Mouse (Mus musculus) cerebellum, postnatal 4 days (tissue): Measurements from ENCODE around the gene Rims1.

Experiments used
- DNase-seq, 2 experiments: peaks; one replicate each; pipeline ENCODE4 v3.0.0; 2022; ENCODE audit warnings: low spot score in 2 of 2, mixed read lengths in 1 of 2

Rims1 gene

DNA sequence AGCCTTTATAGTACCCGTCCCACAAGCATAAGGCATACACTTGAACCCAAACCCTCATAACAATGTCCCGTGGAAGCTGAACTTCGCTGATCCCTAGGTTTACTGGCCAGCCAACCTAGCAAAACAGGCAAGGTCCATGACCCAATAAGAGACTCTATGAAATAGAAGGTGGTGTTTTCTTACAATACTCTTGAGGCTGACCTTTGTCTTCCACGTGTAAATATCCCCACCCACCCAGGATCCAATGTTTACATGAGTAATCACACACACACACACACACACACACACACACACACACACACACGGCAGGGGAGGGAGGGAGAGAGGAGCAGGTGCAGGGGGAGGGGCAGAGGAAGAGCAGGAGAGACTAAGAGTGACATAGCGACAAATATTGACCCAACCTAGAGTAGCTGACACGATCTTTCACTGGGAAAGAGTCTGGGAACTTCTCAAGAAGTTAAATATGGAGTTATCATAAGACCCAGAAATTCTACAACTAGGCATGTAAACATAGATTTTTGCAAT is 217.9 kb downstream of the Rims1 start:
- DNase-seq = no peak

DNA sequence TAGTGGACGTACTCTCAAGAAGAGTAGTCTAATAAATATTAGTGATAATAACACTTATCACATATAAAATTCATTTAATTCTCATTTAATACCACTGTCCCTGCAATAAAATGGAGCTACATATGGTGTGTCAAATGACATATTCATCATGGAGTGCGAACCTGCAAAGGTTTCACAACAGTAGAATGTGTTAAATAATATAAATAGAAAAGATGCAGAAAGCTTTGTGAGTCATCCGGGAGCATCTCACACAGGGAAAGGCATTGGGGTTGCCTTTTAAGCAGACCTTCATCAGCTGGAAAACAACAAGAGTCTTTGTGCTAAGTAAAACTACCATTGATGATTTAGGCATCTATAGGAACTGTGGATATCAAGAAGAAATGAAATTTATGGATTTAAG is 220.2 kb downstream of the Rims1 start:
- no peak for DNase-seq

DNA sequence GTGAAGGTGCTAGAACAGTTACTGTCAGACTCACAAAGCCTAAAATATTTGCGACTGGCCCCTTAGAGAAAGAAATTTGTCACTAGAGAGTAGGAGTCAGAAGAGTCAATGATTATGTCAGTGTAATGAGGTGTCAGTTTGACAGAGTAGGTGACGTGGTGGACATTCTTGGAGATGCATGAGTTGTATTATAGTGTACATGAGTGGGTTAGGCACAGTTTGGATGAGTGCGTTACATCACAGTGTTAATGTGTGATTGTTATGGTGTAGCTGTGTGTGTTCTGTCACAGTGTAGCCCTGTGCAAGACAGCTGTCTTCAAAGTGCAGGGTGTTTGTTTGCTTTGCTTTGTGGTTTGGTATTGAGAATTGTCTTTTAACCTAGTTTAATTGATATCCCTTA is 226.3 kb downstream of the Rims1 start:
- no peak for DNase-seq

DNA sequence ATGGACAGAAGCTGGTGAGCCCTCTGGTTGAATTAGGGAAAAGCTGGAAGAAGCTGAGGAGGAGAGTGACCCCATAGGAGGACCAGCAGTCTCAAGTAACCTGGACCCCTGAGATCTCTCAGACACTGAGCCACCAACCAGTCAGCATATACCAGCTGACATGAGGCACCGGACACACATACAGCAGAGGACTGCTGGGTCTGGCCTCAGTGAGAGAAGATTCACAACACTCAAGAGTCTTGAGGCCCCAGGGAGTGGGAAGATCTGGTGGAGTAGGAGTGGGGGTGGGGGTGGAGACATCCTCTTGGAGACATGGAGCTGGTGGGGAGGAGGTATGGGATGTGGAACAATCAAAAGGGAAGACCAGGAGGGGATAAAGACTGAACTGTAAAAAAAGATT is 233.1 kb downstream of the Rims1 start:
- no peak for DNase-seq

DNA sequence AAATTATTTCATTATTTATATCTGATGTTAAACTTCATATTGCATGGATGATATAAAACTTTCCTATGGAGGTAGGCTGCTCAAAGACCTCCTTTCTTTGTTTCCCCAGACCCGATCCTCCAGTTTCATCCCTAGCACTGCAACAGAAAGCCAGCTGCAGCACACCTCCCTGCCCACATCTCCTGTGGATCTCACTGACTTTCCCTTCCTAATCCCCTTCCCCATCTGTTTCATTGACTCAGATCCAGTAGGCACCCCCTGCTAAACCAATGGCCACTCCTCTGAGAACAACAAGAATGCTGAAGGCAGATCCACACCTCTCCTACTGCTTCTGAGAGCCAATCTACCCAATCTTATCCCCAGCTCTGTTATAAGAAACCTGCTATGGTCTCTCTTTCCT is 259.5 kb downstream of the Rims1 start:
- peak in 1 of 2 experiments; percentile 4 for DNase-seq

DNA sequence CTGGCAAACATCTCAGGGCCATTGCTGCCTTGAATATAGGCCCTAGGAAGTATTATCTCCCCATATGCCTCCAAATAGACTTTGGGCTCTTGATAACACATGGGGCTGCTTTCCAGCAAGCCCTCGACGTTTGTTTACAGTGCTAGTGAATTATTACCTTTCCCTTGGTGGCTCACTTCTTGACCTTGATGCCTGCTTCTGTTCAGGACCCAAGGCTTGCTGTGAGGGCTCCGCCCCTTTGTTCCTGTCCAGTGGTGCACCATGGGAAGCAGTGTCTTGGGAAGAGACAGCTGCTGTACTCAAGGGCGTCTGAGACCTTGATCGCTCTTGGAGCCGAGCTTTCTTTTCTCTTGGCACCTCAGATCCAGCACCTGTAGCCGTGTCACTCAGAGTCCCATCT is 267.7 kb downstream of the Rims1 start:
- no peak for DNase-seq

DNA sequence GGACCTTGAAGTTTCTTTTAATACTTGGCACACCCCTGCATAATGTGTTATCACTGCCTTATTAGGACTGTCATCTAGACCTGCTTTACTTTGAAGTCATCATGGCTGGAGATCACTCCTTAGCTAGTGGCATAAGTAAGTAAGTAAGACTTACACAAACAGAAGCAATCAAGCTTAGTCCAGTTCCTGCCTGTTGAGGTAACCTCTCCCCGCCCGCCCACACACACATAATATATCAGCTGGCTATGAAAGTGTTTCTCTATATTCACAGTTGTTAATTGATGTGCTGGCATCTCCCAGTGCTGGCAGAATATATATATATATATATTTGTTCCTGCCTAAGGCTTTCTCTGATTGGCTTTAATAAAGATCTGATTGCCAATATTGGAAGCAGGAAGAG is 269.0 kb downstream of the Rims1 start:
- no peak for DNase-seq

- DNase-seq = no peak
These were observed 270.7 kb downstream of the Rims1 start for GRCm38 (mm10) chr1:22535049-22535448.

DNA sequence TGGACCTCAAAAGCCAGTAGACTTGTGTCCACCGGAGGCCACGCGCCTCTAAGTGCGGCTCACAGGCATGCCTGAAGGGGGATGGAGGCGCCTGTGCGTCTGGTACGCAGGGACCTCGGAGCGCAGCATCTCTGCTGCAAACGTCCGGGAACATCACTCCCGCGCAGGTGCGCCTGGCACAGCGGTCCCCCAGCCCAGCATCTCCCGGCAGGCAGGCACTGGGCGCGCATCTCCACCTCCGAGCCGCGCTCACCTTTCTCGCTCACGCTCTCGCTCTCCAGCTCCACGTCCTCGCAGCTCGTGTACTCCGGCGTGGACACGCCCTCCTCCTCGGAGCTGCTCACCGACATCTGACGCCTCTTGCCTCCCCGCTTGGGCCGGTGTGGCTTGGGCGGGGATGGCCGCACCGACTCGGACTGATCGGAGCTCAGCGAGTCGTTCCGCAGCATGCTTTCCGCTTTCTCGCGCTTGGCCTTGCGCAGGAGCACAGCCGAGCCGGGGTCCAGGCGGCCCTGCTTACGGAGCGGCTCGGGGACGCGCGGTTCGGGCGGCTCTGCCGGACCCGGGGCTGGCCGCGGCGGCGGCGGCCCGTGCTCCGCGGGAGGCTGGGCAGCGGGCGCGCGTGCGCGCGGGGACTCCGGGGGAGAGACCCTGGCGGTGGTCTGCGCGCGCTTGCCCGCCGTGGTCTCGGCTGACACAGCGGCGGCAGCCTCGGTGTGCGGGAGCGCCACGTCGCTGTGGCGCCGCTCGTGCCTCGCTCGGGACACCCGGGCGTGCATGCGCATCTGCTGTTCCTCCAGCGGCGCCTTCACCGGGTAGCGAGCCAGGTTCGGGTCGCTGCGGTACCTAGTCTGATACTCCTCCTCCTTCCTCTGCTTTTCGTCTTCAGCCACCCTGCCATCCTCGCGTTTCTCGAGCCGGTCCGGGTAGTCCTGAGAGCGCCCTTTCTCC is 272.4 kb downstream of the Rims1 start:
- peak; percentile 31 to 48 for DNase-seq

GRCm38 (mm10) chr1:22515103-22515502 is 290.7 kb downstream of the Rims1 start:
- no peak for DNase-seq

- DNase-seq = no peak
These were observed 293.4 kb downstream of the Rims1 start for GRCm38 (mm10) chr1:22512421-22512820.

DNA sequence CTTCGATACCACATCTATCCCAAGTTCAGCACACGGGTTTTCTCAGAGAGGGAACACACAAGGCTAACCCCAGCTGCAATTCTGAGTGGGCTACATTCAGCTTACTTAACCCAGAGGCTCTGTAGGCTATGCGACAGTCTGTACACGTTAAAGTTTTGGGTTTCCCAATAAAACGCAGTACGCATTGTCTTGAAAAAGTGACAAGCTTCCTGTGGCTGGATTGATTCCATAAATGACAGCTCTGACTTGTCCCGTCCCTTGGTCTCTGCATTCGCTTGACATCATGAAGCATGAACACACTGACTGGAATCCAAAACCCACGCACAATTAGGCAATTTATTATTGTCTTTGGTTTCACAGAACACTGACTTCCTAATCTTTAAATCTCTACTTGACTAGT is 294.2 kb downstream of the Rims1 start:
- no peak for DNase-seq

- no peak for DNase-seq
These were observed 296.8 kb downstream of the Rims1 start for GRCm38 (mm10) chr1:22508735-22509615.

GRCm38 (mm10) chr1:22487270-22487864 is 318.4 kb downstream of the Rims1 start:
- no peak for DNase-seq

DNA sequence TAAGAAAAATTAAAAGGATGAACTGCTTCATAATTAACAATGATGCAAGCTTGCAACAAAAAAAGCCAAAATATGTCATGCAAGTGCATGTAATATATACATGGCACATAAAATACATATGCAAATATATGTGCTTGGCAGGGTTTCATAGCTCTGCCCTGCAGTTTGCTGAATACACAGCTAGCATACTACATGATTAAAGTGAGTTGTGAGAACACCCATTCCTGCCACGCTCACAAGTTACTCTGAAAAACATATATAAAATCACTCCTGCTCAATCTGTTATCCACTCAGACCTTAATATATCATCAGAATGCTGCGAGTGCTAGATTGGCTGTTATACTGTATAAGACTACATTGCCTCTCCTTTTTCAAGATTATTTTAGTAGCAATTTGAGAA is 329.6 kb downstream of the Rims1 start:
- DNase-seq = no peak

DNA sequence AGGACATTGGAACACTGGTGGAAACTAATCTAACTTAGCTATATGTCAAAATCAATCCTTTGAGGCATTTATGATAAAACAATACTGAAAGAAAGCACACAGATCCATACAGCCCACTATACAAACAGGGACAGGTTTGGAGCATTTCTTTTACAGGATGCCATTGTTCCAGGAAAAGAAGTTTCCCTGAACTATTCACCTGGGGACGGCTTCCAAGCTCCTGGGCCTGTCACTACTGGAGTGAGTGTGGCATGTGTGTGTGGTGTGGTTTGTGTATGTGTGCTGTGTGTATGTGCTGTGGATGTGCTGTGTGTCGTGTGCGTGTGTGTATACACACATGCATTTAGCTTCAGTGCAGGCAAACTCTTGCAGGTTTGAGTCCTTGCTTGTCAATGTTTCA is 338.8 kb downstream of the Rims1 start:
- DNase-seq = no peak

DNA sequence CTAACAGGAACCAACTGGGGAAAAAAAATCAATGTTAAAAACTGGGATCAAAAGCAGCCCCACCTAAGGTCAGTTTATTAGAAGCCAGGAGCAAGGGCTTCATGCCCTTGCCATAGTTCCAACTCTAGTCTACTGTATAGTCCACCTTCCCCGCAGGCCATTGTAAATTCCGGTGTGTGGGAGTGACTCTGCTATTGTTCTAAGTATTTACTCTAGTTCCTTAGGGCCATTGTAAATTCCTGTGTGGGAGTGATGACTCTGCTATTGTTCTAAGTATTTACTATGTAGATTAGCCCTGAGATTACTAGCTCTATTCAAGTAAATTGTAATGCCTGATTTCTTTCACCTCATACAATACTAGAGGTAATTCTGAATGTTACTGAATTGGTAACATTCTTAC is 339.2 kb downstream of the Rims1 start:
- no peak for DNase-seq

DNA sequence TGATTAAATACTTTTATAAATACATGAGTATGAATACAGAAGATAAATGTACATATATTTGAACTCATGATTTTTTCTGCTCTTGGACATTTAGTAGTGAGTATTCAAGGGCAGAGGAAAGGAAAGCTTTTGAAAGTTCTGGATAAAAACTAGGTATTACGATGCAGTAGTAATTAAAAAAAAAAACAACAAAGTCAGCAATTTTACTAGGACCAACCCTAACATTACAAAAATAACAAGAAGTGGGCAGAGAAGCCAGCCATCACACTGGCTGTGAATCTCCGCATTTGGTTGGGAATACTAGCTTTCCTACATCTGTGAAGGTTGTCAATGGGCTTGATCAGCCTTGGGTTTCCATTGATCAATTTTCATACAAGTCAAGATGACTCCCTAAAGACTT is 381.8 kb downstream of the Rims1 start:
- DNase-seq = no peak

- no peak for DNase-seq
These were observed 383.7 kb downstream of the Rims1 start for GRCm38 (mm10) chr1:22422102-22422501.

DNA sequence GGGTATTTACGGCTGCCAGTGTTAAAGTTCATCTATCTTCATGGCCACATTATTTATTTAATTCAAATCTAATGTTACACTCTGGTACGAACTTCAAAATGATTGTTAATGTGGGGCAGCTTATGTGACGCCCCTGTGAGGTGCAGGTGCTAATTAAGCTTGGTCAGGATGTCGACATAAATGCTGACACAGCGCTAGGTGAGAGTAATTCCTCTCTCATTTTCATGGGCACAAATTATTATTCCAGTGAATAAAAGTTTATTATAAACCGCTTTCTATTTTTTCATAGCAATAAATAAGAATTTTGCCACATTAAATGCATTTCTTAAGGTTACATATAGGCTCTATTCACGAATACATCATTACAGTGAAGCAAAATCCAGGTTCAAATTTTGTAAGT is 395.6 kb downstream of the Rims1 start:
- no peak for DNase-seq

- peak in 1 of 2 experiments; percentile 29 for DNase-seq
These were observed 419.4 kb downstream of the Rims1 start for GRCm38 (mm10) chr1:22386361-22386760.

GRCm38 (mm10) chr1:22377652-22378051 is 428.1 kb downstream of the Rims1 start:
- no peak for DNase-seq
